Mouse (Mus musculus) adrenal gland, adult 2 months (tissue): Measurements from ENCODE around the gene Zfp668. TPM values are rescaled to one million over a fixed set of nuclear protein-coding genes. Genes with fewer than 3 reads are reported as not detected.

ENCODE experiments used
- DNase-seq: peaks from one replicate; pipeline ENCODE4 v3.0.0; 2021
- polyA plus RNA-seq: library from polyadenylated mRNA; depleted of rRNA; stranded (reverse); fragments of >200 nt; gene quantifications from 2 replicates; pipeline ENCODE4 v1.2.3, GENCODE M21; 2012
- total RNA-seq, 2 experiments: library from RNA; stranded (reverse); gene quantifications; 2 replicates each; pipeline ENCODE4 v1.2.3; 2021

Gene Zfp668
- total and polyA plus RNA-seq, 3 experiments, result 7.2 to 10.3 (median 9.7) TPM

DNA sequence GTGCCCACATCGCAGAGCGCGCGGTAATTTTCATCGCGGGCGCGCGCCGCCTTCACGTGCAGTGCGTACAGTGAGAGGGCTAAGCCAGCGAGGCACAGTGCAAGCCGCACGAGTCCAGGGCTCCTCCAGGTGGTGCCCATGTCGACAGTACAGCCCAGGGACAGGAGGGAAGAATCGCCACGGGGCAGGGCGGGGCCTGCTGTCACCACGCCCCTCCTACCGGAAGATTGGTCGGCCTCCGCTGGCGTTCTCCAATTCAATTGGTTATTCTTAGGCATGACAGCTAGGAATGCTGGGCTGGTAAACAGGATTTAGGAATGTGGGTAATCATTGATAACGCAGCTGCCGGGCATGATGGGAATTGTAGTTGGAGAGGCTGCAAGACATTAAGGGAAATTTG, 18.8 kb upstream of the Zfp668 start, which contains the start of the genes Gm21974 and Vkorc1:
TSS of gene Gm21974 (minus strand) at position 13 of the 400 bp plus-strand sequence.
TSS of gene Vkorc1 (minus strand) at position 176 of the 400 bp plus-strand sequence.
- peak; percentile 98 for DNase-seq

DNA sequence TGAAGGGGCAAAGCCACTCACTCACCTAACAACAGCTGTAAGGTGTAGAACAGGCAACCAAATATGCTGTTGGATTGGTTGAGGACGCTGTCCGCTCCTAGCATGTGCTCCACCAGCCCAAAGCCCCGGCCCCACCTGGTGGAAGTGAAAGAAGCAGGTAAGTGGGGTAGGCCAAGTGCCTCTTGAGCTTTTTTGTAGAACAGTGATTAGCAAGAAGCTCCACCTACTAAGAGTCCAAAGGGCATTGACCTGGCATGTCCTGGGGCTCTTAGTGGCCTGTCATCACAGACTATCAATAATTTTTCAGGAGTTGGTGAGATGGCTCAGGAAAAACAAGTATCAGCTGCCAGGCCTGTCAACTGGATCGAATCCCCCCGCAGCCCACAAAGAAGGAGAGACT, 17.9 kb upstream of the Zfp668 start:
- no peak for DNase-seq

DNA sequence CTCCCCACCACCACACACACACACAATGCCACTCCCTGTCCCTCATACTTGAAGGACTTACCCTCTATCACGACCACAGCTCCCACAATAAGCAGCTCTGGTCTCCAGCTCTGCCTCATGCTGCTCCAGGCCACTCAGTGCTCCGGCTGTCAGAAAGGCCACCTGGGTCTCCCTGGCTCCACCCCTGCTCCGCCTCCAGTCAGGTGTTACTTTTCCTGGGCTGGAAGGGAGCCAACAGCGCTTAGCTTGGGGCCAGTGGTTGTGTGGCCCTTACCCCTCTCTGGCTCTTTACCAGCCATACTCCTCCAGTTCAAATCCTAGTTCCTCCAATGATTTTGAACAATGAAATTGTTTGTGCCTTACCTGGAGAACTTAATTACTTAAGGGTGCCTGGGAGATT, 14.2 kb upstream of the Zfp668 start, which contains the start of gene Prss53:
TSS of gene Prss53 (minus strand) at position 173 of the 400 bp plus-strand sequence.
- no peak for DNase-seq

DNA sequence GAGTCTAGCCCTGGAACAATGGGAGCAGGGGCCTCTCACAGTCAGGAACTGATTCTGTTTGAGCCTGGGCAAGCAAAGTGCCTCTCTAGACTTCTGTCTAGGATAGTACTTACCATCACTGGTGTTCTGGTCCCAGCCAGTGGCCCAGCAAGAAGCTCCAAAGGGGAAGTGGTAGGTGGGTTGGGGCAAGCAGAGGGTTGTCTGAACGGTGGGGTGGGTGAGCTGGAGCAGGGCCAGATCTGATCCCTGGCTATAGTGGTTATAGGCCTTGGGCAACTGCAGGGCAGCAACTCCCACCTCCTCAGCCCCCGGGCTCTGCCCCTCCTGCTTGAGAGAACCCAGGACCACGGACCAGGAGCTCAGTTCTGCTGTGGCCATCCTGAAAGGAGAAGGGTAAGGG, 12.2 kb upstream of the Zfp668 start:
- DNase-seq, result no peak

DNA sequence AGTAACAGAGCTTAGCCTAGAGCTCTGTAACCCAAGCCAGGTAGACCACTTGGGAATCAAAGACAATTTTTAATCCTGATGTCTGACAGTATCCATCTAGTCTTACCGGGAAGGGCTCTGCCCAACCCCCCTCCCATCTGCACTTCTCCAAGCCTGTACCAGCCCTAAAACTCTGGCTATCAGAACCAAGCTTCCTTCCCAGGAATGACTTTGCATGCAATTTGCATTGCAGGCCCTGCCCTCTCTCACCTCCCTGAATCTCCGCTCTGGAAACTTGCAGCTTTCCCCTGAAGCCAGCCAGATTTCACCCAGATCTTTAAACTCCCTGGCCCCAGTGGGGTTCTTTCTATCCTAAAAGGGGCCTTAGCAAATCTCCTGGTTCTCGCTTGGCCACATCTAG, 11.2 kb upstream of the Zfp668 start:
- no peak for DNase-seq

DNA sequence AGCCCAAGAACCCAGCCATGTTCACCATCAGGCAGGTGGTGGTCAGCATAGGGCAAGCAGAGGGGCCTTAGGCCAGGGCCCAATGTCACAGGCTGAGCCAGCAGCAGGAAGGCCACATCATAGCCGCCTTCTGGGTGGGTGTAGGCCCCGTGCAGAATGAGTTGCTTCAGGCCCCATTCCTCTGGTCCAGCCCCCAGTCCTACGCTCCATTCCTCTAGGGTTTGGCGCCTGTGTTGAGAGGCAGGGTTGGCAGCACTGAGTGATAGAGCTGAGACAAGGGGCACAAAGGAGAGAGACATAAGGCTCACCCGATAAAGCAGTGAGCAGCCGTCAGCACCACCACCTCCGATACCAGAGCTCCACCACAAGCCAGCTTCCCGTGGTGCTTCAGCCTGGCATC, 10.6 kb upstream of the Zfp668 start:
- no peak for DNase-seq

DNA sequence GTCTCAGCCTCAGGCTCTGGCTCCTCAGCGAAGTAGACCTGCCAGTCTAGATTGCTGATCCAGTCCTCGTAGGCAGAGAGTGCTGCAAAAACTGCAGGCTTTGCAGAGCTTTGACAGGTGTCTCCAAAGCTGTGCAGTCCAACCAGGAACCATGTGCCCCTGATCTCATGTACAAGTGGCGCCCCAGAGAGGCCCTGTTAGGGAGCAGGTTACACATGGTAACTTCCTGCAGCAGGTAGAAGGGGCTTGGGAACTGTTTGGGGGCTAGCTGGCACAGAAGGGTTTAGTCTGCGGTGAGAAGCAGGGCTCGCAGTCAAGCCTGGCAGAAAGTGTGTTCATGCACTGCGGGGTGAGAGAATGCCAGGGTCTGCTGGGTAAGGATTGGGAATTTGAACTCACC, 9.9 kb upstream of the Zfp668 start:
- DNase-seq, result no peak

DNA sequence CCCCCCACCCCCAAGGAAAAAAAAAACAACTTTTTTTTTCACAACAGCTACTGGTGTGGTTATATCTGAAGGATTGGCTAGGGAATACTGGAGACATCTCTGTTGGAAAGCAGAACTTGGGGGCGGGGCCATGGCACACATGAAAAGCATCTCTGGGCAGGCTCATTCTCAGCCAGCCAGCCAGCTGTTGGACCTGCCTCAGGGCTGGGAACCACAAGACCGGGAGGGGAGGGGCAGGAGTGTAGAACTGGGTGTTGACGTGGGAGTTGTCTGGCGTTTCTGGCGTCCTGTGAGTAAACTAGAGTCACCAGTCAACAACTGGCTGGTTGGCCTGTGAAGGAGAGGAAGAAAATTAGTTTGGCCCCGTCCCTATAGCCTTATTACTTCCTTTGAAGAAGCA, 9.3 kb upstream of the Zfp668 start:
- DNase-seq, result peak; percentile 48

DNA sequence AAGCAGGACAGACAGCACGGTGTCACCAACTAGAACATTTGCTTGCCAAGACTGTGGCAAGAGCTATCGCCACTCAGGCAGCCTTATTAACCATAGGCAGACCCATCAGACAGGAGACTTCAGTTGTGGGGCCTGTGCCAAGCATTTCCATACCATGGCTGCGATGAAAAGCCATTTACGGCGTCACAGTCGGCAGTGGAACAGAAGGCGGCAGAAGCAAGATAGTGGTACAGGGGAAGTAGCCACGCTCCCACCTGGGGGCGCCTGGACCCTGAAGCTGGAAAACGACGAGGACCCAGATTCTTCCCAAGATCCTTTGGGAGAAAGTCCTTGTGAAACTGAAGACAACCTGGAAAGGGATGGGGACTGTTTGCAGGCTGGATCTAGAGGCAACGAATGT, 3.8 kb upstream of the Zfp668 start:
- no peak for DNase-seq

DNA sequence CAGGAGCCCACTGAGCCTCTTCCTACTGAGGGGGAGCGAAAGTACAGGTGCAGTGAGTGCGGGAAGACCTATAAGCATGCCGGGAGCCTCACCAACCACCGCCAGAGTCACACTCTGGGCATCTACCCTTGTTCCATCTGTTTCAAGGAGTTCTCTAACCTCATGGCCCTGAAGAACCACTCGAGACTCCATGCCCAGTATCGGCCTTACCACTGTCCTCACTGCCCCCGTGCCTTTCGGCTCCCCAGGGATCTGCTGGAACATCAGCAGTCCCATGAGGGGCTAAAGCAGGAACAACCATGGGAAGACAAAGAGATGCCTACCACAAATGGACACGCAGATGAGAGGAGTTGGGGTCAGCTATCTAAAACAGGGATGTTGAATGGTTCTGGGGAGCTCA, 2.7 kb upstream of the Zfp668 start:
- DNase-seq, result no peak

DNA sequence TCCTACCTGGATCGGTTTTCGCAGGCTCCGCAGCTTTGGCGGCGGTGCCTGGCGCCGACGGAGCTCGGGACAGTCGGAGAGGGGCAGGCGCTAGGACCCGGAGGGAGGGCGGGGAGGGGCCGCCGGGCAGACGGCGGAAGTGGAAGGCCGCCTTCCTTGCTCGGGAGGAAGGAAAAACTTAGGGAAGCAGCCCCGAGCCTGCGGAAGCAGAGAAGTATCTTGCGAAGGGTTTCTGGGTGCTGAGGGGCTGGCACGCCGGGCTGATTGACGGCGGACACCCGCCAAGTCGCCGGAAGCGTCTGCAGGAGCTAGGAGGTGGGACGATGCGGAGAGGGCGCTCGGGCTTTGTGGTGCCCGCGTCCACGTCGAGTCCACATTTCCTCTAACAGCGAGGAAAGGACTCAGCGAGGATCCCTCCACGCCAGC, 574 bp downstream of the Zfp668 start, which contains the start of gene Zfp646:
TSS of gene Zfp646 (plus strand) at position 181 of the 426 bp plus-strand sequence.
- peak; percentile 88 for DNase-seq

DNA sequence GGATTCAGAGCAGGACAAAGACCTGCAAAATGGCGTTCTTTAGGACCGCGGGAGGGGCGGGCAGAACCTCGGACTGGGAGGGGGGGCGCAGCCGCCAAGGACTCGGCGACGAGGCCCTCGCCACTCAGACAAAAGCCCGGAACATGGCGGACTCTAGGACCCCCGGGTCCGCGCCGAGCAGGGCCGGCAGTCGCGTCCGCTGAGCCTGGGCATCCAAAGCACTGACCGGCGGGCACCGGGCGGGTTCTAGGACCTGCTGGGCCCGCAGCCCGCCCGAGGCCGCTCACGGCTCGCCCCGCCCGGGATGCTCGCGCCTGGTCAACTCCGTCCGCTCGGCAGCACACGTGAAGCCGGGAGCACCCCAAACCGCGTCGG, 1.0 kb downstream of the Zfp668 start:
- DNase-seq, result peak; percentile 95

DNA sequence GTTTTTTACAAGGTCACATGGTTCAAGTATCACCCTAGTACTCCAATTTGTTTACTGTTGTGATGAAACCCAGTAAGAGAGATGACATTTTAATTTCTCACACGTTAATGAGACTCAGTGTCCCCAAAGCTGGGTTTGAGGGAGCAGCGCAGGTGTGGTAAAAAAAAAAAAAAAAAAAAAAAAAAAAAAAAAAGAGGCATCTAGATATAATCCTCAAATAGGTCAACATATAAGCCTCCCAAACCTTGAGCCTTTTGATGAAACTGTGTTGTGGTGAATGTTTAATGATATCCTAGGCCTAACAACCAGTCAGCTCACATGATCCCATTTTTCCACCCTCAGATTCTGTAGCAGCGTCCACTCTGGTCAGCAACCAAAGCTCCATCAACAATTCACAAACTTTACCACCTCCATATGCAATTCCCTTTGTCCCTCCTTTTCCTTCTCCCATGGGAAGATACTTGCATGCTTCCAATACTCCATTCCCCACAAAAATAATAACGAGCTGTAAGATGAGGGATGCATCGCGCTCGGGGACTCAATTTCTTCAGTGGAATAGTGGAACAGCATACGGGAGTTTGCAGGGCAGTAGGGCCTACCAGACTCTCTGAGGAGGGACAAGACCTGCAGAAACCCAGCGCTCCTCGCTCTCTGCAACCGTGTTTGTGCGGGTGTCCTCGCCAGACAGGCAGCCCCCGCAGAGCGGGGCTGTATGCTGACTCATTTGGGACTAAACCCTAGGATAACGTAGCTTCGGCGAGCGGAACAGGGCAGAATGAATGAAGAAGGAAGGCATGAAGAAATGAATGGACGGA, 1.6 kb downstream of the Zfp668 start:
- DNase-seq, result no peak

DNA sequence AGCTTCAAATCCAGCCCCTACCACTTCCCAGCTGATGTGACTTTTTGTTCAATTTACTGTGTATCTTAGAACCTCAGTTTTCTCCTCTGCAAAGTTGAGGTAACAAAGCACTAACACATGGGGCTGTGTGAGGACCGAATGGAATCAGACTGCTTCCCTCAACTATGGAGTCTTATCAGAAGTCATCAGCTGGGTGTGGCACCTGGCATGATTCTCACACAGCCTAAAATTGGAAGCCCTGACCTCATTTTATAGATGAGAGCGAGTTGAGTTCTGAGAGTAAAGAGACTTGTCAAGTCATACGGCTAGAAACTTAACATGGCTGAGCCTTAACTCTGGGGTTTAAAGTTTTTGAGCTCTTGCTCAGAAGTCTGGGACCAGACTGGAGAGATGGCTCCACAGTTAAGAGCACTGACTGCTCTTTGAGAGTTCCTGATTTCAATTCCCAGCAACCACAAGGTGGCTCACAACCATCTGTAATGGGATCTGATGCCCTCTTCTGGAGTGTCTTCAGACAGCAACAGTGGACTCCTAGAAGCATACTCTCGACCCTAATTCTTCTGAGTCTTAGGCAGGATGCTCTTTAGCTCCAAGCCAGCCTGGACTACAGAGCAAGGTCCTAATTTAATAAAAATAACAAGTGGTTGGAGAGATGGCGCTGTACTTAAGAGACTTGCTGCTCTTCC, 6.3 kb downstream of the Zfp668 start:
- DNase-seq, result no peak

DNA sequence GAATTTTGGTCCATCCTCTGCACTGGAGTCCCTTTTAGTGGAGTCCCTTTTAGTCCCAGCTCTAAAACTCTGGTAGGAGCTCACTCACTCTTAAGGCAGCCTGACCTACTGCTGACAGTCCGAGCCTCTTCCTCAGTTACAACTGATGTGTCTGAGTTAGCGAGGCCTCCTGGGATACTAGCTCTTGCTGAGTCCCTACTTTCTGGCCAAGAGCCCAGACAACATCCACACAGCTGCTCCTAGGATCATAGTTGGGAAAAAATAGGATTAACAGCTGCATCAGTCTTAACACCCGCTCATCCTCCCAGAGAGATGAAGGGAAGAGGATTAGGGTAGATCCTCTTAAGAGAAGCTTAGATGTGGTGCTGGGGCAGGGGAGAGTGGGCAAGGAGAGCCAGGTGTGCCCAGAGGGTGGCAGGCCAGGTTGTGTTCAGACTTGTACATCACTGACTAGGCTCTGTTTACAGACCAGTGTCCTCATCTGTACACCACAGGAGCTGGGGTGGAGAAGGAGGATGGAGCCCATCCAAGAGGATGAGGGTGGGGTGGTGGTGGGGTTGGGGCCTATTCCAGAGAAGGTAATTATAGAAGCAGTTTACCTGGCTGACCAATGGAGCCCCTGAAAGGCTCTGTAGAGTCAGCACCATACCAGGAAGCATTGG, 7.3 kb downstream of the Zfp668 start:
- DNase-seq, result no peak

DNA sequence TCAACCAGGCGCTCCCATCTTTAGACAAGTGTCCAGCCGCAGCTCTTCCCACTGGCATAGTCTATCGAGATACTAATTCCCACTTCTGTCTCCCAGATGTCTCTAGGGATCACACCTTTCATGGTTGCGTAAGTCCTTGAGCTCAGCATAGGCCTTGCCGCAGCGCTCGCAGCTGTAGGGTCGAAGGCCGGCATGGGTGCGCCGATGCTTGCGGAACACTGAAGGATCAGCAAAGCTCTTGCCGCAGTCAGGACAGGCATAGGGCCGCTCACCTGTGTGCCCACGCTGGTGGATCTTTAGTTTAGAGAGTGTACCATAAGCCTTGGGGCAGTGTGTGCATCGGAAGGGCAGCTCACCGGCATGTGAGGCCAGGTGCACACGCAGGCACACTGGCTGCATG, 9.0 kb downstream of the Zfp668 start:
- DNase-seq, result no peak

DNA sequence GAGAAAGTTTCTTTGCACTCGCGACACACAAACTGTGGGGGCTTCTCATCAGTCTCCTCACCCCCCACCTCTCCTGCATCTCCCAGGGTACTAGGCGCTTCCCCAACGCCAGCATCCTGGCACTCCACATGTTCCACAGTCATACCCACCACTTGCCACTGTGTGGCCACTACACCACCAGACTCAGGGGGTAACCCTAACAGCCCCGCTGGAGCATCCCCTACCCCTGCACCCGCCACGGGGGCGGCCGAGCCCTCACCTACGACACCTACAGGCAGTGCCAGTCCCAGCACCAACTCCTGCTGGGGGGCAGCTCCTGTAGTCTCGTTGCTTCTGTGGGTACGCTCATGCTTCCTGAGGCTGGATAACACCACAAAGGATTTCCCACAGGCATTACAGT, 10.2 kb downstream of the Zfp668 start:
- no peak for DNase-seq

DNA sequence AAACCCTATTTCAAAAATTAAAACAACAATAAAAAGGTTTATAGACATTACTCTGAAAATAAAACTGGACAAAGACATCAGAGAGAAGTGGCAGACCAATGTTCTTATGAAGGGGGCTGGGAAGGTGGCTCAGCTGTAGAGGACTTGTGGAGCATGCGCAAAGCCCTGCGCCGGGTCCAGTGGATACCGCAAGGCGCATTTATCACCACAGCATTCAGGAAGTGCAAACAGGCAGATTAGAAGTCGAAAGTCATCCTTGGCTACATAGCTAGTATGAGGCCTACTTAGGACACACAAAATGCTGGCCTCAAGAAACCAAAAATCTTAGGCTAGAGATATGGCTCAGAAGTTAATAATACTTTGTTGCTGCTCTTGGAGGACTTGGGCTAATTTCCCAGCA, 18.4 kb downstream of the Zfp668 start:
- no peak for DNase-seq

DNA sequence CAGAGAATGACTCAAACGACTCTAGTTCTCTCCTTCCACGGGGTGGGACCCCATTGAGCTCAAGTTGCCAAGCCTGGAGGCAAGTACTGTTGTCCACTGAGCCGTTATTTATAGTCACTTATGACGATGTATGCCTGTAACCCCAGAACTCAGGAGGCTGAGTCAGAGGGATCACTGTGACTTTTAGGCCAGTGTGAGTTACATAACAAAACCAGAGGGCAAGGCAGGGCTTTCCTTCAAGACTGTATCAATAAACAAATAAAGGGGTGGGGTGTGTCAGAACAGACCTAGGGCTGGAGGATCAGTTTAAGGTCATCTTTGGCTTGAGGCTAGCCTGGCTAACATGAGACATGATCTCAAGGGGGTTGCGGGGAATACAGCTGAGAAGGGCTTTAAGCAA, 25.7 kb downstream of the Zfp668 start:
- DNase-seq, result peak; percentile 24

DNA sequence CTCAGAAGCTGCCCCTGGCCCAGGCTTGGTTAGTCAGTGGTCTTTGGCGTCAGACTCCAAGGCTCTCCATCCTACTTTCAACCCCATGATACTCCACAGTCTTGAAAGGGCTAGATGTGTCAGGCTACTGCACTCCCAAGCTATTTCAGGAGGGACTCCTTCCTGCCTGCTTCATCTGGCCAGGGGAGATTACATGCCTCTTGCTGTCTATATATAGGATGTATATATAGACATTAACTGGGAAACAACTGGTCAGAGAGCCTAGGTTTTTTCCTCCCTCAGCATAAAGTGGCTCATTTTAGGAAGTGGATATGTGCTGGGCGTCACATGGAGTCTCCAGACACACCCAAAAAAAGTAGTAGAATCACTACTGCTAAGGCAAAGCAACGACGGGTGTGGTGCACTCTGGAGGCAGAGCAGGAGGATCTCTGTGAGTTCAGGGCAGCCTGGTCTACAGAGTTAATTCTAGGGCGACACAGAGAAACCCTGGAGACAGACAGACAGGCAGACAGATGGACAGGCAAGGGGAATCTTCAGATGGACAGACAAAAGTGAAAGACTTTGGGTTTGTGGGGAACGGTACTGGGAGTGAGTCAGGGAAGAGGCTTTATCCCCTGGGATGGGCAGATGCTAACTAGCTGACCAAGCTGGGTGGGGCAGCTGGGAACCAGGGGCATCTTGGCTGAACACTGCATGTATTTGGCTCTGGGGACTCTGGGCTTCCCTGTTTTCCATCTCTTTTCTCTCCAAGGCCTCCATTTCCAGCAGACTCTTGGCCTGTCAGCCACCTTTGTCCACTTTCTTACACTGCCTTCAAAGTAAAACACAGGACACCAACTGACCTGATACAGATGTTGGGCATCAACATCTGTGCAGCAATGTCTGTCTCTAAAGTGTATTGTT, 26.4 kb downstream of the Zfp668 start:
- no peak for DNase-seq

DNA sequence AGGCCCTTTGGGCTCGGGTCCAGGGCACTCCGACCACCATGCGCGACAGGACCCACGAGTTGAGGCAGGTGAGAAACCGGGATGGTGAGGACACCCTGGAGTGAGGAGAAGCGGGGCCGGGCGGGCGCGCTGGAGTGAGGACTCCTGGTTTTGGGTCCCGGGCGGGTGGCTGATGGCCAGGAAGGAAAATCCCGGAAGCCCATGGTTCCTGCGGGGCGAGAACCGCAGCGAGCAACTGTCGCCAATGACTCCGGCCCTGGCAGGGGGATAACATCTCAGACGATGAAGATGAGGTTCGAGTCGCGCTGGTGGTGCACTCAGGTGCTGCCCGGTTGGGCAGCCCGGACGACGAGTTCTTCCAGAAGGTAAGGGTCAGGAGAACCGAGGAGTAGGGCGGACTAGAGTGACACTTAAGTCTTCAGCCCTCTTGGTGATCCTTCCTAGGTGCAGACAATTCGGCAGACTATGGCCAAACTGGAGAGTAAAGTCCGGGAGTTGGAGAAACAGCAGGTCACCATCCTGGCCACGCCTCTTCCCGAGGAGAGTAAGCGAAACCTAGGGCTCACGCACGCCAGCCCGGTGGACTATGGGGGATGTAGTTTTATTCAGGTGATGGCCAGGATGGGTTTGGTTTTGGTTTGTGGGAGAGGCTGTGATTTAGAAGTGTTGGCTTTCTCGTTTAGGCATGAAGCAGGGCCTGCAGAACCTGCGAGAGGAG, 34.5 kb downstream of the Zfp668 start:
- peak; percentile 87 for DNase-seq
